Mouse (Mus musculus) inflammation-experienced regulatory T-cells, adult 6 months (primary cell): ENCODE results near the gene Ptprg. TPM values are rescaled to one million over a fixed set of nuclear protein-coding genes. Genes with fewer than 3 reads are reported as not detected.

ENCODE experiments used
- ATAC-seq: one replicate; pipeline ENCODE4 v1.8.0; 2017
- polyA plus RNA-seq, 3 experiments: library from polyadenylated mRNA; unstranded; fragments of 100-300 nt; shearing (Covaris generic); gene quantifications; one replicate each; pipeline ENCODE4 v1.2.1; 2017

Ptprg gene
- polyA plus RNA-seq, 3 experiments from 2014 or later, result 0.24 TPM; not detected in 2

GRCm38 (mm10) chr14:12284141-12284912 is 731.0 kb downstream of the Ptprg start, which contains the start of gene 3830406C13Rik:
3830406C13Rik (plus strand) TSS chr14:12284173.
- peak; percentile 92 for ATAC-seq

GRCm38 (mm10) chr14:12289747-12290146 is 736.4 kb downstream of the Ptprg start:
- peak; percentile 51 for ATAC-seq

Other genes with a start within 250 kb of the Ptprg start
- gene Gm3839, start 196.8 kb upstream of the Ptprg start, polyA plus RNA-seq, result 1 to 10 TPM; 2.3 to 3.8 (median 3.2) TPM